Mouse (Mus musculus): Measurements from ENCODE around the gene A930017K11Rik. TPM values are rescaled to one million over a fixed set of nuclear protein-coding genes. Genes with fewer than 3 reads are reported as not detected.

Gene A930017K11Rik
- total and polyA plus RNA-seq, 3 experiments = 0.27 to 0.61 (median 0.37) TPM

- Histone ChIP-seq H3K4me3 (peak overlapping the region; percentile 17), H3K27me3 (ENCODE audit: control insufficient read depth, insufficient read depth, low read length) (no peaks in the 10 kb centered on the region), H3K4me1 (ENCODE audit: control insufficient read depth, insufficient read depth, low read length) (peaks cover 27% of the 10 kb centered on the region), H3K79me2 (replicated peaks; ENCODE audit: control insufficient read depth, insufficient read depth, low read length) (peaks cover 4% of the 10 kb centered on the region), H3K27ac (peak overlapping the region; percentile 86), H3K36me3 (ENCODE audit: control insufficient read depth, insufficient read depth, low read length) (no peaks in the 10 kb centered on the region; the same call in none of the 2 replicates), H3K9ac (ENCODE audit: low read depth, low read length) (peak overlapping the region; percentile 7)
- 7% methylated on average over 1 of the region's 1 CpGs for WGBS
- intact Hi-C loops (cut with DNase I) = no loop called here
- peak; percentile 28 to 42 for DNase-seq
- TF ChIP-seq POLR2A (IDR thresholded peaks at IDR 0.05; ENCODE audit: insufficient read depth, low read depth, low read length) (no peak), CTCF (IDR thresholded peaks at IDR 0.05) (no peak), EP300 (IDR thresholded peaks at IDR 0.05; ENCODE audit: insufficient read depth, low read depth, low read length) (no peak)
Measured at GRCm38 (mm10) chr17:25913877-25914275, 38.5 kb downstream of the A930017K11Rik start.

- peak overlapping the region; percentile 17 for H3K4me3 ChIP-seq
- TF ChIP-seq POLR2A (IDR thresholded peaks at IDR 0.05; ENCODE audit: insufficient read depth, low read depth, low read length) = no peak
- no peak for TF ChIP-seq EP300 (IDR thresholded peaks at IDR 0.05; ENCODE audit: insufficient read depth, low read depth, low read length)
- no peak for TF ChIP-seq CTCF (IDR thresholded peaks at IDR 0.05)
- whole genome bisulfite sequencing = 39% methylated on average over 14 of the region's 14 CpGs
- H3K36me3 ChIP-seq (ENCODE audit: control insufficient read depth, insufficient read depth, low read length) = no peaks in the 10 kb centered on the region; the same call in none of the 2 replicates
- intact Hi-C loops (cut with DNase I) = no loop called here
- peak overlapping the region; percentile 86 for H3K27ac ChIP-seq
- H3K9ac ChIP-seq (ENCODE audit: low read depth, low read length) = peak overlapping the region; percentile 7
- no peaks in the 10 kb centered on the region for H3K27me3 ChIP-seq (ENCODE audit: control insufficient read depth, insufficient read depth, low read length)
- H3K79me2 ChIP-seq (replicated peaks; ENCODE audit: control insufficient read depth, insufficient read depth, low read length) = peaks cover under 1% of the 10 kb centered on the region
- peak; percentile 30 to 32 for DNase-seq
- H3K4me1 ChIP-seq (ENCODE audit: control insufficient read depth, insufficient read depth, low read length) = peaks cover 25% of the 10 kb centered on the region
Measured at GRCm38 (mm10) chr17:25913186-25913876, 39.0 kb downstream of the A930017K11Rik start.

- Histone ChIP-seq H3K36me3 (ENCODE audit: control insufficient read depth, insufficient read depth, low read length) (no peaks in the 10 kb centered on the region; the same call in none of the 2 replicates), H3K27me3 (ENCODE audit: control insufficient read depth, insufficient read depth, low read length) (no peaks in the 10 kb centered on the region), H3K79me2 (replicated peaks; ENCODE audit: control insufficient read depth, insufficient read depth, low read length) (peaks cover 3% of the 10 kb centered on the region), H3K27ac (peak overlapping the region; percentile 70), H3K4me1 (ENCODE audit: control insufficient read depth, insufficient read depth, low read length) (peaks cover 19% of the 10 kb centered on the region), H3K4me3 (no peak overlapping the region), H3K9ac (ENCODE audit: low read depth, low read length) (no peak overlapping the region)
- DNase-seq = peak; percentile 40 to 64
- intact Hi-C loops (cut with DNase I) = no loop called here
- 73% methylated on average over 4 of the region's 4 CpGs for WGBS
- TF ChIP-seq EP300 (IDR thresholded peaks at IDR 0.05; ENCODE audit: insufficient read depth, low read depth, low read length) (peak; percentile 58; the same call in 1 of the 2 replicates), CTCF (IDR thresholded peaks at IDR 0.05) (no peak), POLR2A (IDR thresholded peaks at IDR 0.05; ENCODE audit: insufficient read depth, low read depth, low read length) (no peak)
Measured at GRCm38 (mm10) chr17:25911816-25912215, 40.5 kb downstream of the A930017K11Rik start.

GRCm38 (mm10) chr17:25907640-25908039 is 44.7 kb downstream of the A930017K11Rik start:
- Histone ChIP-seq H3K36me3 (ENCODE audit: control insufficient read depth, insufficient read depth, low read length) (no peaks in the 10 kb centered on the region; the same call in none of the 2 replicates), H3K27ac (no peak overlapping the region), H3K79me2 (replicated peaks; ENCODE audit: control insufficient read depth, insufficient read depth, low read length) (peaks cover 6% of the 10 kb centered on the region), H3K27me3 (ENCODE audit: control insufficient read depth, insufficient read depth, low read length) (no peaks in the 10 kb centered on the region), H3K4me3 (no peak overlapping the region), H3K4me1 (ENCODE audit: control insufficient read depth, insufficient read depth, low read length) (peaks cover 6% of the 10 kb centered on the region), H3K9ac (ENCODE audit: low read depth, low read length) (no peak overlapping the region)
- WGBS = 70% methylated on average over 2 of the region's 2 CpGs
- intact Hi-C loops (cut with DNase I) = no loop called here
- TF ChIP-seq CTCF (IDR thresholded peaks at IDR 0.05) (no peak), POLR2A (IDR thresholded peaks at IDR 0.05; ENCODE audit: insufficient read depth, low read depth, low read length) (no peak), EP300 (IDR thresholded peaks at IDR 0.05; ENCODE audit: insufficient read depth, low read depth, low read length) (no peak)
- DNase-seq = no peak

GRCm38 (mm10) chr17:25903061-25903460 is 49.3 kb downstream of the A930017K11Rik start:
- intact Hi-C loops (cut with DNase I) = no loop called here
- no peak overlapping the region for H3K4me3 ChIP-seq
- no peaks in the 10 kb centered on the region for H3K4me1 ChIP-seq (ENCODE audit: control insufficient read depth, insufficient read depth, low read length)
- H3K27me3 ChIP-seq (ENCODE audit: control insufficient read depth, insufficient read depth, low read length) = no peaks in the 10 kb centered on the region
- no peak for DNase-seq
- H3K36me3 ChIP-seq (ENCODE audit: control insufficient read depth, insufficient read depth, low read length) = no peaks in the 10 kb centered on the region
- TF ChIP-seq EP300 (IDR thresholded peaks at IDR 0.05; ENCODE audit: insufficient read depth, low read depth, low read length) (no peak), POLR2A (IDR thresholded peaks at IDR 0.05; ENCODE audit: insufficient read depth, low read depth, low read length) (no peak), CTCF (IDR thresholded peaks at IDR 0.05) (no peak)
- no peak overlapping the region for H3K27ac ChIP-seq
- 82% methylated on average over 3 of the region's 3 CpGs for WGBS
- peaks cover 8% of the 10 kb centered on the region for H3K79me2 ChIP-seq (replicated peaks; ENCODE audit: control insufficient read depth, insufficient read depth, low read length)
- H3K9ac ChIP-seq (ENCODE audit: low read depth, low read length) = no peak overlapping the region

GRCm38 (mm10) chr17:25900193-25900592 is 52.2 kb downstream of the A930017K11Rik start:
- no peaks in the 10 kb centered on the region for H3K27me3 ChIP-seq (ENCODE audit: control insufficient read depth, insufficient read depth, low read length)
- no peak overlapping the region for H3K27ac ChIP-seq
- intact Hi-C loops (cut with DNase I) = no loop called here
- DNase-seq = no peak
- H3K36me3 ChIP-seq (ENCODE audit: control insufficient read depth, insufficient read depth, low read length) = no peaks in the 10 kb centered on the region
- H3K4me3 ChIP-seq = no peak overlapping the region
- H3K79me2 ChIP-seq (replicated peaks; ENCODE audit: control insufficient read depth, insufficient read depth, low read length) = peaks cover 5% of the 10 kb centered on the region
- H3K9ac ChIP-seq (ENCODE audit: low read depth, low read length) = no peak overlapping the region
- 95% methylated on average over 1 of the region's 1 CpGs for WGBS
- H3K4me1 ChIP-seq (ENCODE audit: control insufficient read depth, insufficient read depth, low read length) = no peaks in the 10 kb centered on the region
- TF ChIP-seq EP300 (IDR thresholded peaks at IDR 0.05; ENCODE audit: insufficient read depth, low read depth, low read length) (no peak), CTCF (IDR thresholded peaks at IDR 0.05) (0 out of 2 replicates have a peak, but pooled peaks have one; percentile 6), POLR2A (IDR thresholded peaks at IDR 0.05; ENCODE audit: insufficient read depth, low read depth, low read length) (no peak)

Other genes starting within 250 kb of the A930017K11Rik start
Only the 30 nearest of the 33 such genes appear.
- gene Rpusd1, start 224.9 kb downstream of the A930017K11Rik start, total RNA-seq (2021) = 1 to 10 TPM; 4.2 to 5.1 TPM
- gene Rpusd1, start 224.9 kb downstream of the A930017K11Rik start, polyA plus RNA-seq (2012; rRNA removed) = 18.0 and 18.3 TPM in 2 replicates
- gene Mslnl, start 216.5 kb downstream of the A930017K11Rik start, total RNA-seq (2021) = not detected
- 0.10 and 0.26 TPM in 2 replicates for gene Mslnl, start 216.5 kb downstream of the A930017K11Rik start, polyA plus RNA-seq (2012; rRNA removed)
- gene Msln, start 198.2 kb downstream of the A930017K11Rik start, total RNA-seq (2021) = 10 to 100 TPM; 13.2 to 16.6 TPM
- gene Msln, start 198.2 kb downstream of the A930017K11Rik start, polyA plus RNA-seq (2012; rRNA removed) = 24.7 and 25.6 TPM in 2 replicates
- 10 to 100 TPM; 42.1 to 45.1 TPM for gene Narfl, start 178.8 kb downstream of the A930017K11Rik start, total RNA-seq (2021)
- gene Narfl, start 178.8 kb downstream of the A930017K11Rik start, polyA plus RNA-seq (2012; rRNA removed) = 36.4 and 52.6 TPM in 2 replicates
- 1 to 10 TPM; 6.4 to 7.7 TPM for gene Haghl, start 166.9 kb downstream of the A930017K11Rik start, total RNA-seq (2021)
- gene Haghl, start 166.9 kb downstream of the A930017K11Rik start, polyA plus RNA-seq (2012; rRNA removed) = 19.5 and 23.4 TPM in 2 replicates
- gene Ccdc78, start 166.0 kb downstream of the A930017K11Rik start, total RNA-seq (2021) = not detected
- 1.1 TPM in 1 of 2 replicates, not detected in the other for gene Ccdc78, start 166.0 kb downstream of the A930017K11Rik start, polyA plus RNA-seq (2012; rRNA removed)
- gene Fam173a, start 159.7 kb downstream of the A930017K11Rik start, total RNA-seq (2021) = 10 to 100 TPM; 30.8 to 38.3 TPM
- 49.7 and 63.6 TPM in 2 replicates for gene Fam173a, start 159.7 kb downstream of the A930017K11Rik start, polyA plus RNA-seq (2012; rRNA removed)
- not detected for gene AC134908.4, start 156.9 kb downstream of the A930017K11Rik start, total RNA-seq (2021)
- gene AC134908.4, start 156.9 kb downstream of the A930017K11Rik start, polyA plus RNA-seq (2012; rRNA removed) = not detected in 2 replicates
- 10 to 100 TPM; 49.0 to 54.6 TPM for gene Metrn, start 155.4 kb downstream of the A930017K11Rik start, total RNA-seq (2021)
- 43.3 and 47.9 TPM in 2 replicates for gene Metrn, start 155.4 kb downstream of the A930017K11Rik start, polyA plus RNA-seq (2012; rRNA removed)
- gene Fbxl16, start 143.5 kb downstream of the A930017K11Rik start, total RNA-seq (2021) = 1 to 10 TPM; 1.1 to 1.4 TPM
- 2.3 and 3.2 TPM in 2 replicates for gene Fbxl16, start 143.5 kb downstream of the A930017K11Rik start, polyA plus RNA-seq (2012; rRNA removed)
- 10 to 100 TPM; 11.0 to 11.1 TPM for gene Wdr24, start 128.9 kb downstream of the A930017K11Rik start, total RNA-seq (2021)
- 20.4 and 22.9 TPM in 2 replicates for gene Wdr24, start 128.9 kb downstream of the A930017K11Rik start, polyA plus RNA-seq (2012; rRNA removed)
- gene Jmjd8, start 123.7 kb downstream of the A930017K11Rik start, total RNA-seq (2021) = 10 to 100 TPM; 32.7 to 36.9 TPM
- gene Jmjd8, start 123.7 kb downstream of the A930017K11Rik start, polyA plus RNA-seq (2012; rRNA removed) = 47.2 and 48.9 TPM in 2 replicates
- 100 to 1,000 TPM; 105 to 129 TPM for gene Stub1, start 119.2 kb downstream of the A930017K11Rik start, total RNA-seq (2021)
- 147 and 174 TPM in 2 replicates for gene Stub1, start 119.2 kb downstream of the A930017K11Rik start, polyA plus RNA-seq (2012; rRNA removed)
- gene Rhbdl1, start 115.3 kb downstream of the A930017K11Rik start, total RNA-seq (2021) = under 1 TPM; 0.55 to 0.82 TPM
- 3.8 and 4.9 TPM in 2 replicates for gene Rhbdl1, start 115.3 kb downstream of the A930017K11Rik start, polyA plus RNA-seq (2012; rRNA removed)
- gene Gm20683, start 110.8 kb downstream of the A930017K11Rik start, total RNA-seq (2021) = 1 to 10 TPM; 2.4 to 2.9 TPM
- 13.9 and 21.6 TPM in 2 replicates for gene Gm20683, start 110.8 kb downstream of the A930017K11Rik start, polyA plus RNA-seq (2012; rRNA removed)
- 100 to 1,000 TPM; 120 to 139 TPM for gene Rhot2, start 107.7 kb downstream of the A930017K11Rik start, total RNA-seq (2021)
- 209 and 257 TPM in 2 replicates for gene Rhot2, start 107.7 kb downstream of the A930017K11Rik start, polyA plus RNA-seq (2012; rRNA removed)
- gene Wdr90, start 91.1 kb downstream of the A930017K11Rik start, total RNA-seq (2021) = 1 to 10 TPM; 1.2 to 1.3 TPM
- 8.0 and 8.5 TPM in 2 replicates for gene Wdr90, start 91.1 kb downstream of the A930017K11Rik start, polyA plus RNA-seq (2012; rRNA removed)
- gene Mcrip2, start 83.8 kb downstream of the A930017K11Rik start, total RNA-seq (2021) = 100 to 1,000 TPM; 234 to 288 TPM
- gene Mcrip2, start 83.8 kb downstream of the A930017K11Rik start, polyA plus RNA-seq (2012; rRNA removed) = 189 and 254 TPM in 2 replicates
- 10 to 100 TPM; 12.7 TPM for gene Mettl26, start 77.5 kb downstream of the A930017K11Rik start, total RNA-seq (2021)
- gene Mettl26, start 77.5 kb downstream of the A930017K11Rik start, polyA plus RNA-seq (2012; rRNA removed) = 24.8 and 30.5 TPM in 2 replicates
- under 1 TPM; 0.50 to 0.82 TPM for gene Wfikkn1, start 71.7 kb downstream of the A930017K11Rik start, total RNA-seq (2021)
- gene Wfikkn1, start 71.7 kb downstream of the A930017K11Rik start, polyA plus RNA-seq (2012; rRNA removed) = 0.29 and 0.44 TPM in 2 replicates
- gene Rab40c, start 32.8 kb downstream of the A930017K11Rik start, total RNA-seq (2021) = 10 to 100 TPM; 15.2 to 17.6 TPM
- 20.5 and 33.8 TPM in 2 replicates for gene Rab40c, start 32.8 kb downstream of the A930017K11Rik start, polyA plus RNA-seq (2012; rRNA removed)
- gene Pigq, start 7.6 kb downstream of the A930017K11Rik start, total RNA-seq (2021) = 10 to 100 TPM; 40.8 to 48.7 TPM
- gene Pigq, start 7.6 kb downstream of the A930017K11Rik start, polyA plus RNA-seq (2012; rRNA removed) = 74.7 and 115 TPM in 2 replicates
- under 1 TPM; 0.10 to 0.30 TPM for gene Nhlrc4, start 7.6 kb downstream of the A930017K11Rik start, total RNA-seq (2021)
- gene Nhlrc4, start 7.6 kb downstream of the A930017K11Rik start, polyA plus RNA-seq (2012; rRNA removed) = 0.15 and 2.8 TPM in 2 replicates
- gene Capn15, start 33.2 kb upstream of the A930017K11Rik start, total RNA-seq (2021) = 1 to 10 TPM; 6.1 to 7.4 TPM
- 15.1 and 15.5 TPM in 2 replicates for gene Capn15, start 33.2 kb upstream of the A930017K11Rik start, polyA plus RNA-seq (2012; rRNA removed)
- gene Rab11fip3, start 117.0 kb upstream of the A930017K11Rik start, total RNA-seq (2021) = 10 to 100 TPM; 29.7 to 30.5 TPM
- gene Rab11fip3, start 117.0 kb upstream of the A930017K11Rik start, polyA plus RNA-seq (2012; rRNA removed) = 29.3 and 33.1 TPM in 2 replicates
- 1 to 10 TPM; 9.2 to 9.5 TPM for gene Decr2, start 137.8 kb upstream of the A930017K11Rik start, total RNA-seq (2021)
- 13.9 and 23.3 TPM in 2 replicates for gene Decr2, start 137.8 kb upstream of the A930017K11Rik start, polyA plus RNA-seq (2012; rRNA removed)
- gene Nme4, start 143.0 kb upstream of the A930017K11Rik start, total RNA-seq (2021) = 1 to 10 TPM; 3.7 to 4.4 TPM
- 13.8 and 21.4 TPM in 2 replicates for gene Nme4, start 143.0 kb upstream of the A930017K11Rik start, polyA plus RNA-seq (2012; rRNA removed)
- 1 to 10 TPM; 3.8 to 5.3 TPM for gene Tmem8, start 160.7 kb upstream of the A930017K11Rik start, total RNA-seq (2021)
- gene Tmem8, start 160.7 kb upstream of the A930017K11Rik start, polyA plus RNA-seq (2012; rRNA removed) = 10.5 and 11.6 TPM in 2 replicates
- 100 to 1,000 TPM; 131 to 154 TPM for gene Mrpl28, start 170.9 kb upstream of the A930017K11Rik start, total RNA-seq (2021)
- 131 and 156 TPM in 2 replicates for gene Mrpl28, start 170.9 kb upstream of the A930017K11Rik start, polyA plus RNA-seq (2012; rRNA removed)
- 10 to 100 TPM; 16.5 to 18.2 TPM for gene Axin1, start 186.1 kb upstream of the A930017K11Rik start, total RNA-seq (2021)
- 7.6 and 9.1 TPM in 2 replicates for gene Axin1, start 186.1 kb upstream of the A930017K11Rik start, polyA plus RNA-seq (2012; rRNA removed)

Data from heart, adult 2 months (tissue).